Mouse (Mus musculus): ENCODE data around the gene Dgke.

Dgke gene

GRCm38 (mm10) chr11:89006404-89006803 is 60.2 kb downstream of the Dgke start:
- DNase-seq (ENCODE audit: inconsistent age in 2 of 2, low spot score in 1 of 2) = no peak

- peak in 1 of 2 experiments; percentile 48 for DNase-seq (ENCODE audit: inconsistent age in 2 of 2, low spot score in 1 of 2)
Observed at GRCm38 (mm10) chr11:89005473-89005872, 61.2 kb downstream of the Dgke start.

- peak; percentile 85 to 94 for DNase-seq (ENCODE audit: inconsistent age in 2 of 2, low spot score in 1 of 2)
Observed at GRCm38 (mm10) chr11:89003726-89004125, 62.9 kb downstream of the Dgke start.

- DNase-seq (ENCODE audit: inconsistent age in 2 of 2, low spot score in 1 of 2) = peak; percentile 78 to 93
Observed at GRCm38 (mm10) chr11:89003078-89003477, 63.6 kb downstream of the Dgke start.

GRCm38 (mm10) chr11:89002621-89003020 is 64.0 kb downstream of the Dgke start:
- DNase-seq (ENCODE audit: inconsistent age in 2 of 2, low spot score in 1 of 2) = peak; percentile 46 to 82

GRCm38 (mm10) chr11:89002068-89002467 is 64.6 kb downstream of the Dgke start:
- peak in 1 of 2 experiments; percentile 80 for DNase-seq (ENCODE audit: inconsistent age in 2 of 2, low spot score in 1 of 2)

GRCm38 (mm10) chr11:89001569-89001968 is 65.1 kb downstream of the Dgke start:
- no peak for DNase-seq (ENCODE audit: inconsistent age in 2 of 2, low spot score in 1 of 2)

- DNase-seq (ENCODE audit: inconsistent age in 2 of 2, low spot score in 1 of 2) = peak in 1 of 2 experiments; percentile 79
Observed at GRCm38 (mm10) chr11:89000527-89000819, 66.2 kb downstream of the Dgke start.

- peak in 1 of 2 experiments; percentile 82 for DNase-seq (ENCODE audit: inconsistent age in 2 of 2, low spot score in 1 of 2)
Observed at GRCm38 (mm10) chr11:88999723-89000526, 66.7 kb downstream of the Dgke start.

- peak; percentile 96 to 98 for DNase-seq (ENCODE audit: inconsistent age in 2 of 2, low spot score in 1 of 2)
Observed at GRCm38 (mm10) chr11:88998974-88999722, 67.5 kb downstream of the Dgke start, which contains the start of gene Trim25. TSS of gene Trim25 (plus strand) at chr11:88999376.

GRCm38 (mm10) chr11:88998406-88998805 is 68.2 kb downstream of the Dgke start:
- no peak for DNase-seq (ENCODE audit: inconsistent age in 2 of 2, low spot score in 1 of 2)

GRCm38 (mm10) chr11:88997343-88997742 is 69.3 kb downstream of the Dgke start:
- peak in 1 of 2 experiments; percentile 69 for DNase-seq (ENCODE audit: inconsistent age in 2 of 2, low spot score in 1 of 2)

GRCm38 (mm10) chr11:88996427-88996826 is 70.2 kb downstream of the Dgke start:
- DNase-seq (ENCODE audit: inconsistent age in 2 of 2, low spot score in 1 of 2) = no peak

GRCm38 (mm10) chr11:88995616-88996015 is 71.0 kb downstream of the Dgke start:
- DNase-seq (ENCODE audit: inconsistent age in 2 of 2, low spot score in 1 of 2) = no peak

- DNase-seq (ENCODE audit: inconsistent age in 2 of 2, low spot score in 1 of 2) = no peak
Observed at GRCm38 (mm10) chr11:88994492-88994891, 72.2 kb downstream of the Dgke start.

- DNase-seq (ENCODE audit: inconsistent age in 2 of 2, low spot score in 1 of 2) = peak; percentile 80 to 94
Observed at GRCm38 (mm10) chr11:88993625-88994024, 73.0 kb downstream of the Dgke start.

- no peak for DNase-seq (ENCODE audit: inconsistent age in 2 of 2, low spot score in 1 of 2)
Observed at GRCm38 (mm10) chr11:88993186-88993585, 73.5 kb downstream of the Dgke start.

- peak in 1 of 2 experiments; percentile 72 for DNase-seq (ENCODE audit: inconsistent age in 2 of 2, low spot score in 1 of 2)
Observed at GRCm38 (mm10) chr11:88989530-88989929, 77.1 kb downstream of the Dgke start.

- no peak for DNase-seq (ENCODE audit: inconsistent age in 2 of 2, low spot score in 1 of 2)
Observed at GRCm38 (mm10) chr11:88988956-88989355, 77.7 kb downstream of the Dgke start.

- DNase-seq (ENCODE audit: inconsistent age in 2 of 2, low spot score in 1 of 2) = no peak
Observed at GRCm38 (mm10) chr11:88986616-88987015, 80.0 kb downstream of the Dgke start.
